Comparison of ENCODE assay signal across 25 mouse cellular contexts in genomic region chr17:27583185-27583894, GRCm38 (mm10). TPM values are rescaled to one million over a fixed set of nuclear protein-coding genes. Genes with fewer than 3 reads are reported as not detected.
DNase-seq lines count a peak whose midpoint lies in the region; ATAC-seq and TF ChIP-seq lines count a peak whose summit lies in the region.
"Had no signal": no experiment of that assay in that cellular context is flagged by ENCODE, and none has a peak within 500 bp of the region (broad histone marks: within the 10 kb centered on the region; RNA-seq: fewer than 3 reads in every experiment).

No protein-coding gene starts in this region.

- no peaks in the 10 kb centered on the region for H3K27me3 ChIP-seq in liver, postnatal 0 days (ENCODE audit: insufficient read depth, low read length)
- H3K27me3 ChIP-seq: heart, embryonic 13.5 days; limb, embryonic 15.5 days; midbrain, embryonic 12.5 days had no signal

- H3K9me3 ChIP-seq in liver, postnatal 0 days (ENCODE audit: low read length) = no peaks in the 10 kb centered on the region
- H3K9me3 ChIP-seq: heart, embryonic 13.5 days; limb, embryonic 15.5 days; midbrain, embryonic 12.5 days had no signal

- TF ChIP-seq EP300 in liver, postnatal 0 days (IDR thresholded peaks at IDR 0.05; ENCODE audit: low read depth) = no peak

- intact Hi-C loops in gastrocnemius, adult 2 months (cut with DNase I) = no loop called here

- ATAC-seq in granulocyte monocyte progenitor cell, adult 5-6 weeks (replicated peaks; ENCODE audit: poor library complexity, severe bottlenecking) = peak; percentile 47
- peak; percentile 66 for ATAC-seq in liver, postnatal 0 days
- ATAC-seq: forebrain, embryonic 14.5 days had no signal

- WGBS in liver, postnatal 0 days (ENCODE audit: insufficient replicate concordance) = 57% methylated on average over 13 of the region's 13 CpGs

- peak overlapping the region; percentile 77 for H3K27ac ChIP-seq in gastrocnemius, adult 2 months
- H3K27ac ChIP-seq in liver, postnatal 0 days (ENCODE audit: low read depth) = no peak overlapping the region
- H3K27ac ChIP-seq: limb, embryonic 15.5 days; midbrain, embryonic 12.5 days had no signal

- TF ChIP-seq CTCF in gastrocnemius, adult 2 months (IDR thresholded peaks at IDR 0.05) = no peak
- no peak for TF ChIP-seq CTCF in liver, postnatal 0 days (IDR thresholded peaks at IDR 0.05; ENCODE audit: low read depth)

- H3K9ac ChIP-seq in liver, postnatal 0 days (replicated peaks) = no peak overlapping the region
- H3K9ac ChIP-seq: heart, embryonic 13.5 days; limb, embryonic 15.5 days; midbrain, embryonic 12.5 days had no signal

- peaks cover 26% of the 10 kb centered on the region for H3K36me3 ChIP-seq in liver, postnatal 0 days (replicated peaks; ENCODE audit: insufficient read depth, low read length)

- no peak for DNase-seq in gastrocnemius, adult 2 months
- no peak for DNase-seq in gastrocnemius, postnatal 10 days
- DNase-seq in liver, postnatal 0 days = no peak
- DNase-seq in urinary bladder, postnatal 14 days (ENCODE audit: low spot score) = no peak
- DNase-seq in left cerebral cortex, adult 8-10 months (ENCODE audit: low spot score in 2 of 2) = no peak
- DNase-seq in layer of hippocampus, adult 18-20 months (ENCODE audit: low spot score in 2 of 2) = no peak
- no peak for DNase-seq in spleen, postnatal 4 days (ENCODE audit: low spot score in 2 of 2)
- DNase-seq: cerebellum, postnatal 25 days; heart, adult 11 months; heart, postnatal 36 days; kidney, adult 18-20 months; kidney, postnatal 14 days; layer of hippocampus, adult 9-11 months; lung, postnatal 14 days; retina, postnatal 1 day; right cerebral cortex, postnatal 4 days; thymus, adult 2 months had no signal

- H3K4me3 ChIP-seq in gastrocnemius, adult 2 months = no peak overlapping the region
- no peak overlapping the region for H3K4me3 ChIP-seq in liver, postnatal 0 days (ENCODE audit: low read depth, low read length)
- H3K4me3 ChIP-seq: heart, embryonic 13.5 days; limb, embryonic 15.5 days; midbrain, embryonic 12.5 days; myocyte had no signal

- no peak overlapping the region for H3K4me2 ChIP-seq in liver, postnatal 0 days (ENCODE audit: low read depth, low read length)
- H3K4me2 ChIP-seq: heart, embryonic 13.5 days; limb, embryonic 15.5 days; midbrain, embryonic 12.5 days had no signal

- peaks cover 14% of the 10 kb centered on the region for H3K4me1 ChIP-seq in liver, postnatal 0 days (ENCODE audit: insufficient read depth)

RNA-seq across cellular contexts. Expression of gene AI413582, which starts 17.8 kb away (rescaled TPM):
- 1 to 10 TPM; 3.0 to 3.3 TPM for total RNA-seq in gastrocnemius, adult 2 months (2021)
- total RNA-seq in gastrocnemius, postnatal 10 days (2021) = 1 to 10 TPM; 3.5 to 4.7 TPM
- total RNA-seq in granulocyte monocyte progenitor cell, adult 5-6 weeks (2014; fragmentation: Nextera tagmentation) = 59.2 and 65.2 TPM in 2 replicates
- 34.8 and 42.3 TPM in 2 replicates for total RNA-seq in granulocyte monocyte progenitor cell, adult 5-6 weeks (2017)
- polyA plus RNA-seq in liver, postnatal 0 days (2015; fragmentation: Nextera tagmentation; extraction: Ambion mirVana) = 15.0 and 16.7 TPM in 2 replicates
- 10 to 100 TPM; 61.5 to 87.6 (median 74.4) TPM for total RNA-seq in left cerebral cortex, adult 8-10 months (2022)
- total RNA-seq in layer of hippocampus, adult 18-20 months (2021) = 10 to 100 TPM; 66.6 to 67.1 TPM

RNA-seq across cellular contexts. Expression of gene Hmga1, which starts 27.0 kb away (rescaled TPM):
- 10 to 100 TPM; 29.6 to 34.1 TPM for total RNA-seq in gastrocnemius, adult 2 months (2021)
- total RNA-seq in gastrocnemius, postnatal 10 days (2021) = 10 to 100 TPM; 24.9 to 27.0 TPM
- total RNA-seq in granulocyte monocyte progenitor cell, adult 5-6 weeks (2014; fragmentation: Nextera tagmentation) = 541 and 637 TPM in 2 replicates
- 232 and 267 TPM in 2 replicates for total RNA-seq in granulocyte monocyte progenitor cell, adult 5-6 weeks (2017)
- polyA plus RNA-seq in liver, postnatal 0 days (2015; fragmentation: Nextera tagmentation; extraction: Ambion mirVana) = 64.0 and 64.9 TPM in 2 replicates
- total RNA-seq in left cerebral cortex, adult 8-10 months (2022) = 10 to 100 TPM; 43.7 to 50.0 (median 47.5) TPM
- 10 to 100 TPM; 42.1 to 44.6 TPM for total RNA-seq in layer of hippocampus, adult 18-20 months (2021)

RNA-seq across cellular contexts. Expression of gene Nudt3, which starts 40.0 kb away (rescaled TPM):
- 100 to 1,000 TPM; 222 to 261 TPM for total RNA-seq in gastrocnemius, adult 2 months (2021)
- 100 to 1,000 TPM; 267 to 291 TPM for total RNA-seq in gastrocnemius, postnatal 10 days (2021)
- total RNA-seq in granulocyte monocyte progenitor cell, adult 5-6 weeks (2014; fragmentation: Nextera tagmentation) = 95.3 and 120 TPM in 2 replicates
- total RNA-seq in granulocyte monocyte progenitor cell, adult 5-6 weeks (2017) = 173 and 194 TPM in 2 replicates
- 17.9 and 20.2 TPM in 2 replicates for polyA plus RNA-seq in liver, postnatal 0 days (2015; fragmentation: Nextera tagmentation; extraction: Ambion mirVana)
- 100 to 1,000 TPM; 583 to 634 (median 585) TPM for total RNA-seq in left cerebral cortex, adult 8-10 months (2022)
- total RNA-seq in layer of hippocampus, adult 18-20 months (2021) = 100 to 1,000 TPM; 521 to 525 TPM

RNA-seq across cellular contexts. Expression of gene RPS10-NUDT3, which starts 51.7 kb away (rescaled TPM):
- total RNA-seq in gastrocnemius, adult 2 months (2021) = 1 to 10 TPM in 1 of 2 experiments, not detected in 1; 1.4 TPM
- not detected for total RNA-seq in gastrocnemius, postnatal 10 days (2021)
- total RNA-seq in granulocyte monocyte progenitor cell, adult 5-6 weeks (2014; fragmentation: Nextera tagmentation) = not detected in 2 replicates
- total RNA-seq in granulocyte monocyte progenitor cell, adult 5-6 weeks (2017) = not detected in 2 replicates
- not detected in 2 replicates for polyA plus RNA-seq in liver, postnatal 0 days (2015; fragmentation: Nextera tagmentation; extraction: Ambion mirVana)
- total RNA-seq in left cerebral cortex, adult 8-10 months (2022) = 1 to 10 TPM in 1 of 4 experiments, not detected in 3; 2.0 TPM
- total RNA-seq in layer of hippocampus, adult 18-20 months (2021) = 1 to 10 TPM in 1 of 2 experiments, not detected in 1; 1.9 TPM
- total RNA-seq: adrenal gland, adult 18-20 months; heart, postnatal 36 days; left cerebral cortex, postnatal 14 days had no signal
- polyA plus RNA-seq: forebrain, embryonic 14.5 days; heart, embryonic 13.5 days; limb, embryonic 15.5 days; midbrain, embryonic 12.5 days; myocyte; thymus, adult 2 months had no signal

RNA-seq across cellular contexts. Expression of gene Rps10, which starts 53.1 kb away (rescaled TPM):
- total RNA-seq in gastrocnemius, adult 2 months (2021) = 100 to 1,000 TPM; 342 to 407 TPM
- total RNA-seq in gastrocnemius, postnatal 10 days (2021) = 100 to 1,000 TPM; 708 to 712 TPM
- total RNA-seq in granulocyte monocyte progenitor cell, adult 5-6 weeks (2014; fragmentation: Nextera tagmentation) = 2,240 and 2,398 TPM in 2 replicates
- 2,059 and 2,173 TPM in 2 replicates for total RNA-seq in granulocyte monocyte progenitor cell, adult 5-6 weeks (2017)
- 523 and 535 TPM in 2 replicates for polyA plus RNA-seq in liver, postnatal 0 days (2015; fragmentation: Nextera tagmentation; extraction: Ambion mirVana)
- total RNA-seq in left cerebral cortex, adult 8-10 months (2022) = 100 to 1,000 TPM; 424 to 529 (median 492) TPM
- total RNA-seq in layer of hippocampus, adult 18-20 months (2021) = 100 to 1,000 TPM; 526 to 527 TPM

Comparison
In these comparisons a context has a peak if more than half of its experiments do, and no peak if none do; other contexts are left out.
1. RNA of gene AI413582, which starts 17.8 kb away (total RNA-seq): 61.5 to 87.6 TPM in left cerebral cortex, adult 8-10 months, 66.6 to 67.1 TPM in layer of hippocampus, adult 18-20 months and 34.8 to 65.2 TPM in granulocyte monocyte progenitor cell, adult 5-6 weeks; 3.5 to 4.7 TPM in gastrocnemius, postnatal 10 days and 3.0 to 3.3 TPM in gastrocnemius, adult 2 months; every median in the first group is over 4 times any median in the second.
2. RNA of gene Hmga1, which starts 27.0 kb away (total RNA-seq): 232 to 637 TPM in granulocyte monocyte progenitor cell, adult 5-6 weeks; 43.7 to 50.0 TPM in left cerebral cortex, adult 8-10 months, 42.1 to 44.6 TPM in layer of hippocampus, adult 18-20 months, 29.6 to 34.1 TPM in gastrocnemius, adult 2 months and 24.9 to 27.0 TPM in gastrocnemius, postnatal 10 days; every median in the first group is over 4 times any median in the second.